Mouse (Mus musculus) left cerebral cortex, adult 2 months (tissue): ENCODE results near the gene Scgb1b30. TPM values are rescaled to one million over a fixed set of nuclear protein-coding genes. Genes with fewer than 3 reads are reported as not detected.
"Not testable (repeated sequence)": the region's sequence is repeated elsewhere in the genome, so short reads cannot be mapped to it uniquely, and the experiment has no call there.

Experiments used
- DNase-seq, 2 experiments: peaks; one replicate each; pipeline ENCODE4 v3.0.0; 2021 to 2022; ENCODE audit warnings: low spot score in 2 of 2, mixed read lengths in 1 of 2; ENCODE audit errors: extremely low spot score in 1 of 2
- H3K27ac ChIP-seq: fragments of 200-600 bp; 2 replicates; pipeline ENCODE4 v1.8.1; 2022
- H3K4me3 ChIP-seq: fragments of 200-600 bp; 2 replicates; pipeline ENCODE4 v1.8.1; 2022
- CTCF ChIP-seq: fragments of 200-600 bp; IDR thresholded peaks from 2 replicates; pipeline ENCODE4 v1.8.1; 2022; ENCODE audit warnings: antibody characterized with exemption, mild to moderate bottlenecking, moderate library complexity
- intact Hi-C: fragments of 180-260 bp; cut with DNase I; formaldehyde crosslinking; loops from one replicate; pipeline ENCODE4 v1.15.1; 2025
- long read RNA-seq, 2 experiments: library from polyadenylated mRNA; stranded (forward); transcript quantifications; one replicate each; pipeline ENCODE4 v2.0.0; 2021; ENCODE audit warnings: borderline mapping rate in 2 of 2
- total RNA-seq, 2 experiments: library from RNA; stranded (reverse); gene quantifications; 2 replicates each; pipeline ENCODE4 v1.2.3; 2021

Gene Scgb1b30
- total RNA-seq: not detected
- long read RNA-seq, experiment 1: 0 reads
- long read RNA-seq, experiment 2: 0 reads

DNA sequence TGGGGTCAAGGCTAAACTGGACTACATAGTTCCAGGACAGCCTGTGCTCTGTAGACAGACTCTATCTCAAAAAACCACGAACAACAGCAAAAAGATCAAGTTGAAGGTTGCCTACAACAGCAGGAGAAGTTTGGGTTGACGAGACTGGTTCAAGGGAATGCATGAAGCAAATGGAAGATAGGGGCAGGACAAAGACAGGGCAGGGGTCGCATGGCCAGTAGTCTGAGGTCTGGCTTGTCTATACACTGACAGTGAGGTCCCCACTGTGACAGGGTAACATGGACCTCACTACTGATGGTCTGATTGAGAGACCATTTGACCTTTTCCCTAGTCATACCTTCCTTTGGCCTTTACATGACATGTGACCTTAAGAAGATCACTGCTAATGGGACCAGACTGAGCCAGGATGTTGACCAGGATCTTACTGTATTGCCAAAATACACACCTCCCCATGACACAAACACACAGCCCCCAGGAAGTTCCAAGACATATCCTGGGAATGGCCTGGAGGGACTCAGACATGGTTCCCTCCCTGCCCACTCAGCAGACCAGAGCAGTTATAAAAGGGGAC lies at the start of gene Scgb1b30:
Gene Scgb1b30 (plus strand): TSS at position 521 of the 571 bp plus-strand sequence.
- no peak within 1 kb of the TSS for H3K4me3 ChIP-seq
- no peak within 1 kb of the TSS for H3K27ac ChIP-seq
- intact Hi-C loops: no loop called here
- DNase-seq: no peak
- TF ChIP-seq CTCF: no peak

DNA sequence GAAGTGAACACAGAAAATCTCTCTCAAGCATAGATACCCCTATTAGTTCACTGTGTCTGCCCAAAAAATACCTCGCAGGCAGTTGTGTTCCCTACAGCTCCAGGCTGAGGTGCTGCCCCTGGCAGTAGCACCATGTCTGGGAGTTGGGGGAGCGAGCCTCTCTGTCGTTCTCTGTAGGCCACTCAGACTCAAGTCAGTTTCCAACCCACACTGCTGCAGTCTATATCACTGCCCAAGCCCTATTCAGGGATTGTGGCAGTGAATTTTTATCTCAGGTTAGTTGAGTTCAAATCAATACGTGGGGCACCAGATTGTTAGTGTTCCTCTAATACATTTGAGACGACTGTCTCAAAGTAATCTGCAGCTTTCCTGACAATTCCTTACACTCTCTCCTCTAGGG lies 27.1 kb upstream of the Scgb1b30 start:
- DNase-seq, H3K27ac ChIP-seq, H3K4me3 ChIP-seq, intact Hi-C loops: not testable (repeated sequence)

DNA sequence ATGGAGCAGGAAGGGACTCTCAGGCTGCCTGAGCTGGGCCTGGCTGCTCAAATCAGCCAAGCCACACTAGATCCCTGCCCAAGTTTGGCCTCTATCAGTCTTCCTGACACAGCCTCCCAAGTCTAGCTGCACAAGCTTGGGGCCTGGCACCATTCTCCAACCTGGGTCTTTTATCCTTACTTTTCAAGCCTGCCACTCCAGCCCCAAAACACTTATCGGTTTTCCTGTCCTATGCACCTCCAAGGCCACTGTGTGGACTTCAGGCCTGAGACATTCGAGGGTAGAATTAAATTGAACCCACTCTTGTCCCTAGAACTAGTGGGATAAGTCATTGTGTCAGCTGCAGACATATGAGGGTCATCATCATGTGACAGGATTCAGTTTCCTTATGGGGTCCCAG lies 4.8 kb downstream of the Scgb1b30 start:
- intact Hi-C loops: no loop called here
- no peak for DNase-seq
- no peak overlapping the region for H3K4me3 ChIP-seq
- no peak overlapping the region for H3K27ac ChIP-seq
- no peak for TF ChIP-seq CTCF

DNA sequence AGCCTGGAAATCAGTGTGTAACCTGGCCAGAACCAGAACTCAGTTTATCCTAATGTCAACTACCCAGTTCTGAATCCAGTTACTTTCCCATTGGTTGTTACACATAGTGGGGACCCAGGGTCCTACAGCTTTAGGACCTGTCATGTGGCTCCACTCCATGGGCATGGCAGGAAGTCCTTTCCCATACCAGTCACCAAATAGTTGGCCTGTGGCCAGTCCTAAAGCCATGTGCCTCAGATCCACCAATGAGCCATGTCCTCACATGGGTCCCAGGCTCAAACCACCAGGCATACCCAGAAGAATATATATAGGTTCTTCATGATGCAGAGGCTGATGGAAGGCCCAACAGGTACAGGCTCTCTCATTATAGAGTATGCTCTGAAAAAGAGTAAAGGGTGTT lies 6.0 kb downstream of the Scgb1b30 start:
- DNase-seq: no peak
- H3K4me3 ChIP-seq: no peak overlapping the region
- H3K27ac ChIP-seq: no peak overlapping the region
- intact Hi-C loops: no loop called here
- TF ChIP-seq CTCF: no peak

DNA sequence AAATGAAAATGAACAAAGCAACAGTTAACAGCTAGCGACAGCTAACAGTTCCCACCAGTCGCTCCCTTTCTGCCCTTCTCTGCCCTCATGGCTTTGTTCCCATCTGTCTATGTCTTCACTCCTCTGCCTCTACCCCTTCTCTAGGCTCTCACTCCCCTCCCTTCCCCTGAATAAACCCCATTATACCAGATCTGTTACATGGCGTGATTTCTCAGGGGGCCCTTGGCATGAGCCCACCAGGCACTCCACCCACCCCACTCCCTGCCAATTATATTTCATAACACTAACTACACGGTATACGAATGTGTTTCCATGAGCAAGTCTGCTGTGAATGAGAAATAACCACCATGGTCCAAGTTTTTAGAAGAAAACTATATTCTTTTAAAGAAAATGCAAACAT lies 14.0 kb downstream of the Scgb1b30 start:
- intact Hi-C loops: no loop called here
- Histone ChIP-seq H3K4me3 (no peak overlapping the region), H3K27ac (no peak overlapping the region)
- no peak for TF ChIP-seq CTCF
- no peak for DNase-seq

DNA sequence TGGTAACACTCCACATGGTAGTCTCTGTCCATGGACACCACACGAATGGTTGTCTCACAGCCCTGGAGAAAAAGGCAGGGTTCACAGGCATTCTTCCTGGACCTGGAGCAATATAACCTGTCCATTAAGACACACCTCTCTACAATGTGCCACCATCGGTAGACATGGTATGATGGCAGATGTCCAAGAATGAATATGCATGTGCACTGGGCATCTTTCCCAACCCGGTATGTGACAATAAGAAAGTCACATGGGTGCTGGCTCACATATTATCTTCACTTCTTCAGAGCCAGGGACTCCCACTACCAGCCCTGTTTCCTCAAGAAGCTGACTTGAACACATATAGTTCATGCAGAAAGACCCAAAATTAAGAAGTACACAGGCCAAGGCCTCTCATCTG lies 21.4 kb downstream of the Scgb1b30 start:
- DNase-seq: no peak
- intact Hi-C loops: no loop called here
- H3K27ac ChIP-seq: no peak overlapping the region
- TF ChIP-seq CTCF: no peak
- no peak overlapping the region for H3K4me3 ChIP-seq

DNA sequence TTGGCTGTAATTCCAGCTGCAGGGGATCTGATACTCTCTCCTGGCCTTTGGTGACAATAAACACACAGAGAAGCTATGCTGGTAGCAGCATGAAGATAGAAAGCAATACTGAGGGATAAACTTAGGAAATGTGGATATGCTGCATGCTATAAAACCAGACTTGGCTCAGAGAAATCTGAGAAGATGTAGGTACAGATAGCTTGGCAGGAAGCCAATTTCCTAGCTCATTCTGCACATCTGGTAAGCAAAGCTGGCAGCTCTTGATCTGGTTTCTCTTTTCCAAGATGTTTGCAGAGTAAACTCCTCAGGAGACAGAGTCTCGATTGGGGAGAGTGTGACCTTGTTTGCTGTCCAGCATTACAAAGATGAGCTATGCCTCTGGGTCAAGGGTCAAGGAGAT lies 25.4 kb downstream of the Scgb1b30 start:
- DNase-seq, H3K4me3 ChIP-seq, intact Hi-C loops, H3K27ac ChIP-seq: not testable (repeated sequence)

DNA sequence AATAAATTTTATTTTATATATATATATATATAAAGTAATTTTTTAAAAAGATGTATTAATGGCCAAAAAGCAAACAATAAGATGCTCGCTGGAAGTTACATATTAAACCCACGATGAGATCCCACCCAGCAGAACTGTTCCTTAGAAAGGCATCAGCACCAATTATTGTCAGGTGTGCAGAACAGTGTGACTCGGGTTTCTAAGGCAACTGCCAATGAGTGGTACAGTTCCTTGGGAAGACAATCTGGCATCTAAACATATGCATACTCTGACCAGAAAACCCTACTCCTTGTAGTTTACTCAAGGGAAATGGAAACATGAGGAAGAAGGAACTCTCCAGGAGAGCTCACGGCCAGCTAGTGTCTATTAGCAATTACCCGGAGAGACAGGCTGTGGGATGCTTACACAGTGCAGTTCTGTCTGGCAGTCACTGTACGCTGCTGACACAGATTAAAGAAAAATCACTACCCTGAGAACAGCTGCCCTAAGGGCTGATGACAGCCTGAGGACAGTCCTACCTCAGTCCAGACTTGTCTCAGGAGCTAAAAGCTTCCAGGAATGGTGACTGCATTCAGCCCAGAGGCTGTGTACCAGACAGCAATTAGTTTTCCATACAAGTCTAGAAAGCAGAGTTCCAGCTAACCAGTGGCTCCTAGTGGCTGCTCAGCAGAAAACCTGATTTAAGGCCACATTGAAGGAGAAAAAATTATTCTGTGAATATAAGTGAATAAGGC lies 27.9 kb downstream of the Scgb1b30 start:
- peak; percentile 62 for TF ChIP-seq CTCF
- H3K4me3 ChIP-seq: no peak overlapping the region
- no peak overlapping the region for H3K27ac ChIP-seq
- DNase-seq: no peak
- intact Hi-C loops: no loop called here

DNA sequence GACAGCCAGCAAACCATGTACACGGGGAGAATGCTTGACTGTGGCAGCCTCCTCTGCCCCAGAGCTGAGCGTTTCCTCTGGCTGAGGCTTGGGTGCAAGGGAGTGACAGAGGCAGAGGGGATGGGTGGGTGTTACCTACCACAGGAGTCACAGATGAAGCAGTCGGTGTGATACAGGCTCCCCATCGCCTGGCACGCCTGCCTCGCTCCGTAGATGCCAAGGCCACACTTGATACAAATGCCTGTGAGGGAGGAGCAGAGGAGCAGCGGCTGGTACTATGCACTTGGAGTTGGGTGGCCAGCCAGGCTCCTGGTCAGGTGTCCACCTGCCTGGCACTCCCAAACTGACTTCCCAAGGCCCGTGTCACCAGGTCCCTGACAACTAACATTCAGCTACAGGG lies 30.1 kb downstream of the Scgb1b30 start:
- intact Hi-C loops: no loop called here
- no peak for TF ChIP-seq CTCF
- Histone ChIP-seq H3K27ac (no peak overlapping the region), H3K4me3 (no peak overlapping the region)
- DNase-seq: no peak

DNA sequence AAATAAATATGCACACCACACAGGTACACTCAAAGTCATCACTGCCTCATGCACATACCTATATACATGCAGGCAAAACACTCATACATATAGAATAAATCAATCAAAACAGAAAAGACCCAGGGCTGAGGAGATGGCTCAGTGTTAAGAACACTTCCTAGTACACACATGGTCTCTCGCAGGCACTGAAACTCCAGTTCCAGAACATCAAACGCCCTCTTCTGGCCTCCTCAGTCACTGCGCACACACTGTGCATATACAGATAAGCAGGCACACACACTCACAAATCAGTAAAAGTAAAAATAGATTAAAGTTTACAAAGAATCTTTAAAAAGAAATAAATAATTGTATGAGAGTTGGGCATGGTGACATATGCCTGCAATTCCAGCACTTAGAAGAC lies 31.1 kb downstream of the Scgb1b30 start:
- no peak for DNase-seq
- Histone ChIP-seq H3K4me3 (no peak overlapping the region), H3K27ac (no peak overlapping the region)
- intact Hi-C loops: no loop called here
- no peak; the same call in 1 of the 2 replicates for TF ChIP-seq CTCF

DNA sequence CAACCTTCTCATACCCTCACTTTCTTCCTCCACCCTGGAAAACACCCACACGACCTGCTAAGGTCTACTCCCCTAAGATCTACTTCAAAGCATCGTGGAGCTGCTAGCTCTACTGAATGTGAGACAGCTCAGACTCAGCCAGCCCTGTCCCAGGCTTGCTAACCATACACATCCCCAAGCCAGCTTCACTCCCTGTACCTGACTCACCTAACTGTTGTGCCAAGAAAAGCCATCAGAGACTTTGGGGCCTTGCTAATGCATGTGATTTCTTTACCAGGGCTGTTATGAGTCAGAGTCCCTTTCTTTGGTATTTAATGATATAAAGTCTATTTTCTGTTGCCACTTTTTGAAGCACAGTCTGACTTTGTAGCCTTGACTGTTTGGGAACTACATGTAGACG lies 35.9 kb downstream of the Scgb1b30 start:
- Histone ChIP-seq H3K4me3 (no peak overlapping the region), H3K27ac (no peak overlapping the region)
- no peak for DNase-seq
- intact Hi-C loops: no loop called here
- TF ChIP-seq CTCF: no peak

DNA sequence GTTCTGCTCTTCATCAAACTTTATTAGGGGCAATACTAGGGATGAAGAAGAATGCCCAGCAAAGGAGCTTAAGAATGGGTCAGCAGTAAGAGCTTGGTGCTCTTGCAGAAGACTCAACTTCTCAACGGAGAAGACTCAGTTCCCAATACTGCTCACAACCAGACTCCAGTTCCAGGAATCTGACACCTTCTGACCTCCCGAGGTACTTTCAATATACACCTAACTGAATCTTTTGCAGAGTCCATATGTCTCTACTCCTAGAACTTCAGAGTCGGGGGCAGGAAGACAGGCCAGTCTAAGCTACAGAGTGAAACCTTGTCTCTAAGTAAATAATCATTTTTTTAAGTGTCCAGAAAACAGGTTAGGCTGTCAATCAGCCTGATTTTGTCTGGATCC lies 36.7 kb downstream of the Scgb1b30 start:
- TF ChIP-seq CTCF: no peak
- intact Hi-C loops: no loop called here
- Histone ChIP-seq H3K27ac (no peak overlapping the region), H3K4me3 (peak overlapping the region; percentile 44)
- DNase-seq: no peak
